ENCODE assay signal across 8 mouse cellular contexts in genomic region chr6:146339779-146340178, GRCm38 (mm10).
DNase-seq lines count a peak whose midpoint lies in the region; ATAC-seq and TF ChIP-seq lines count a peak whose summit lies in the region.

No protein-coding gene starts in this region.

- no peaks in the 10 kb centered on the region for H3K36me3 ChIP-seq in forebrain, embryonic 10.5 days (replicated peaks)
- no peaks in the 10 kb centered on the region for H3K36me3 ChIP-seq in forebrain, embryonic 16.5 days (ENCODE audit: control insufficient read depth, insufficient read depth)
- no peaks in the 10 kb centered on the region for H3K36me3 ChIP-seq in stomach, postnatal 0 days (ENCODE audit: control insufficient read depth, insufficient read depth, low read length)

- H3K9ac ChIP-seq in forebrain, embryonic 16.5 days (replicated peaks; ENCODE audit: low read depth, low read length) = no peak overlapping the region
- H3K9ac ChIP-seq in stomach, postnatal 0 days (ENCODE audit: low read length) = no peak overlapping the region

- no peak overlapping the region for H3K4me2 ChIP-seq in forebrain, embryonic 16.5 days (ENCODE audit: low read length)
- no peak overlapping the region for H3K4me2 ChIP-seq in stomach, postnatal 0 days (replicated peaks; ENCODE audit: low read depth)

- no peak for ATAC-seq in forebrain, embryonic 16.5 days
- ATAC-seq in stomach, postnatal 0 days (ENCODE audit: low FRiP score, low TSS enrichment) = 0 out of 2 replicates have a peak, but pooled peaks have one; percentile 47

- WGBS in forebrain, embryonic 10.5 days = 79% methylated on average over 10 of the region's 10 CpGs
- WGBS in forebrain, embryonic 16.5 days = 73% methylated on average over 10 of the region's 10 CpGs
- WGBS in stomach, postnatal 0 days = 56% methylated on average over 10 of the region's 10 CpGs

- TF ChIP-seq EP300 in stomach, postnatal 0 days (optimal IDR thresholded peaks at IDR 0.05) = no peak

- peak; percentile 40 for DNase-seq in forebrain, embryonic 10.5 days (ENCODE audit: extremely low spot score, low spot score)
- DNase-seq in right cerebral cortex, postnatal 14 days = peak; percentile 54
- no peak for DNase-seq in right cerebral cortex, adult 2 months (ENCODE audit: low spot score in 2 of 2)
- peak; percentile 67 to 79 for DNase-seq in cerebellum, postnatal 25 days
- DNase-seq in kidney, adult 9 months = peak; percentile 56
- peak; percentile 50 for DNase-seq in lung, postnatal 36 days
- peak; percentile 56 for DNase-seq in stomach, postnatal 0 days (ENCODE audit: low spot score)

- no peaks in the 10 kb centered on the region for H3K27me3 ChIP-seq in forebrain, embryonic 10.5 days (ENCODE audit: poor library complexity, severe bottlenecking)
- H3K27me3 ChIP-seq in forebrain, embryonic 16.5 days (replicated peaks; ENCODE audit: control insufficient read depth, insufficient read depth, low read length) = no peaks in the 10 kb centered on the region
- no peaks in the 10 kb centered on the region for H3K27me3 ChIP-seq in stomach, postnatal 0 days (ENCODE audit: control insufficient read depth, insufficient read depth, low read length)

- H3K4me1 ChIP-seq in forebrain, embryonic 10.5 days = peaks cover 22% of the 10 kb centered on the region
- peaks cover 10% of the 10 kb centered on the region for H3K4me1 ChIP-seq in forebrain, embryonic 16.5 days (replicated peaks; ENCODE audit: control insufficient read depth, insufficient read depth, low read length)
- H3K4me1 ChIP-seq in stomach, postnatal 0 days (replicated peaks; ENCODE audit: control insufficient read depth, insufficient read depth) = no peaks in the 10 kb centered on the region

- no peaks in the 10 kb centered on the region for H3K9me3 ChIP-seq in forebrain, embryonic 10.5 days
- no peaks in the 10 kb centered on the region for H3K9me3 ChIP-seq in forebrain, embryonic 16.5 days (ENCODE audit: control insufficient read depth, low read length)
- no peaks in the 10 kb centered on the region for H3K9me3 ChIP-seq in stomach, postnatal 0 days (ENCODE audit: control insufficient read depth, low read length)

- peak; percentile 77 for TF ChIP-seq CTCF in stomach, postnatal 0 days (IDR thresholded peaks at IDR 0.05; ENCODE audit: low read depth)

- H3K4me3 ChIP-seq in forebrain, embryonic 10.5 days = no peak overlapping the region
- no peak overlapping the region for H3K4me3 ChIP-seq in forebrain, embryonic 16.5 days (replicated peaks; ENCODE audit: low read length)
- H3K4me3 ChIP-seq in stomach, postnatal 0 days (ENCODE audit: low read depth, low read length) = no peak overlapping the region

- no peak overlapping the region for H3K27ac ChIP-seq in forebrain, embryonic 10.5 days
- H3K27ac ChIP-seq in forebrain, embryonic 16.5 days (ENCODE audit: low read length) = no peak overlapping the region
- H3K27ac ChIP-seq in stomach, postnatal 0 days (replicated peaks) = no peak overlapping the region

Comparison
In these comparisons a context has a peak if more than half of its experiments do, and no peak if none do; other contexts are left out.
1. DNase-seq: peak in forebrain, embryonic 10.5 days (single experiment), right cerebral cortex, postnatal 14 days (single experiment), cerebellum, postnatal 25 days (2 of 2), kidney, adult 9 months (single experiment), lung, postnatal 36 days (single experiment) and stomach, postnatal 0 days (single experiment); none in right cerebral cortex, adult 2 months (0 of 2).